Mouse (Mus musculus): Measurements from ENCODE around the gene Ddost. TPM values are rescaled to one million over a fixed set of nuclear protein-coding genes. Genes with fewer than 3 reads are reported as not detected.

Gene Ddost
- polyA plus RNA-seq, 1 experiment = 95.5 TPM

DNA sequence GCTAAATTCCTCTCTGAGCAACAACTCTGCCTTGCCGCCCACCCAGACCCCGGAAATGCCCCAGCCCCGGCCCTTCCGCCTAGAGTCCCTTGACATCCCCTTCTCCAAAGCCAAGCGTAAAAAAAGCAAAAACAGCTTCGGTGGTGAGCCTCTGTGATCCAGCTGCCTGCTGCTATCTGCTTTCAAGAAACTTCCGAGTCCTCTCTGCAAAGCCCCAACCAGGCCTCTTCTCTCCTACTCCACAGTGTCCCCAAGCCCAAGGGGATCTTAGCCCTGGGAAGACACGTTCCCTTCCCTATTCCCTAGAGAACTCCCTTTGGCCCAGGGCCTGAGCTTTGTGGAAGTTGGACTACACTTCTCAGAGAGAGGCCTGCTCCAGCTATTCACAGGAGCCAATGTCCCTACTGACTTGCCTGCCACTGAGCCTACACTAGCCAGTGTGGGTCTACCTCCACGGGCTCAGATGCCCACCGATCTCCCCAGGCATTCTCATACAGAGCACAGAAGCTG, 3.2 kb upstream of the Ddost start:
- TF ChIP-seq GATA1 (IDR thresholded peaks at IDR 0.05; ENCODE audit: low read length) = no peak

GRCm38 (mm10) chr4:138303011-138303410, 1.5 kb upstream of the Ddost start:
- TF ChIP-seq GATA1 (IDR thresholded peaks at IDR 0.05; ENCODE audit: low read length) = no peak

DNA sequence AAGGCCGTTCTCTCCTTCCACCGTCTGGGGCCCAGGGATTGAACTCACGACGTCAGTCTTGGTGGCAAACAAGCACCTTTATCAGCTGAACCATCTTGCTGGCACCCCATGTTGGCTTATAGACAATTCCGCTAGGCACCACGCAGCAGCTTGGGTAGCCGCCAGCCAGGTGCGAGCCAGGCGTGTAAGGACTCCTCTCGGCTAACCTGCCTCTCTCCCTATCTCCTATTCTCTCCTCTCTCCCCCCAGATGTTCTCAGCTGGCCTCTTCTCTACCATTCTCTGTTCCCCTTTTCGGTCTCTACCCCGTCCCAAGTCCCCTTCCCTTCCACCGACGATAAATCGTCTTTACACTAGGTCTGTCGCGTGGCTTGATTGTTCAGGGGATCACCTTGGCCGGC, 788 bp upstream of the Ddost start:
- TF ChIP-seq GATA1 (IDR thresholded peaks at IDR 0.05; ENCODE audit: low read length) = no peak

GRCm38 (mm10) chr4:138307025-138307424, 2.5 kb downstream of the Ddost start:
- TF ChIP-seq GATA1 (IDR thresholded peaks at IDR 0.05; ENCODE audit: low read length) = no peak

GRCm38 (mm10) chr4:138307739-138308138, 3.2 kb downstream of the Ddost start:
- TF ChIP-seq GATA1 (IDR thresholded peaks at IDR 0.05; ENCODE audit: low read length) = no peak

GRCm38 (mm10) chr4:138310311-138310910, 5.9 kb downstream of the Ddost start:
- TF ChIP-seq GATA1 (IDR thresholded peaks at IDR 0.05; ENCODE audit: low read length) = no peak

- TF ChIP-seq GATA1 (IDR thresholded peaks at IDR 0.05; ENCODE audit: low read length) = no peak
These were observed 7.1 kb downstream of the Ddost start for GRCm38 (mm10) chr4:138311595-138311994.

GRCm38 (mm10) chr4:138312105-138312504, 7.6 kb downstream of the Ddost start:
- TF ChIP-seq GATA1 (IDR thresholded peaks at IDR 0.05; ENCODE audit: low read length) = no peak

DNA sequence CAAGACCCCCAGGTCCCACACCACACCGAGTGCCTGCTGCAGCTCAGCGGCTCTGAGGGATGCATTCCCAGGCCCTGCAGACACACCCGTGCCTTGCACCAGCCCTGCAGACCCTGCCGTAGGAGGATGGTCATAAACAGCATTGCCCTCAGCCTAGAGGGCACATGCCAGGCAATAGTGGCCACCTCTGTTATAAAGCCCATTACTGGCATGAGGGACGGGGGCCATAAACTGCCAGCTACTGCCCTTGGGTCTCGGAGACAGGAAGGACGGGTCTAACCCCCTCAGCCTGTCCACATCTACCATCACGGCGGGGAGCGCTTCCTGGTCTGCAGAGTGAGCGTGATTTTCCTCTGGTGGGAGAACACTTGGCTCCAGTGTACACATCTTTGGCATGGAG, 8.5 kb downstream of the Ddost start:
- no peak for TF ChIP-seq GATA1 (IDR thresholded peaks at IDR 0.05; ENCODE audit: low read length)

DNA sequence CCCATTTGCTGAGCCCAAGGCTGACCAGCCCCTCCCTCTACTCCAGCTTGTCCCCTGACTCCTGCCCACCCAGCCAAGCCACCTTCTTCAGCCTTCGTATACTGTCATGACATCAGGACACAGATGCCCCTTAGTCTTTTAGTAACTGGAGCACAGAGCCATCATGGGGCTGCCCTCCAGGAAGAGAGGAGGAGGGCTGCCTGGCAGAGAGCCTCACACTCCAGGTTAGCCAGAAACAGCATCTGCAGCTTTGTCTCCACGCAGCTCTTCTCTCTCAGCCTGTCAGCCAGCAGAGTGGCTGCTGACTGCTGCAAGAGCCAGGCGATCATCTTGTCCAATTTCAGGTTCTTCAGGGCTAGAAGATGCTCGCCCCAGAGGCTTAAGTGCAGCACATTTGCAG, 9.3 kb downstream of the Ddost start:
- TF ChIP-seq GATA1 (IDR thresholded peaks at IDR 0.05; ENCODE audit: low read length) = no peak

DNA sequence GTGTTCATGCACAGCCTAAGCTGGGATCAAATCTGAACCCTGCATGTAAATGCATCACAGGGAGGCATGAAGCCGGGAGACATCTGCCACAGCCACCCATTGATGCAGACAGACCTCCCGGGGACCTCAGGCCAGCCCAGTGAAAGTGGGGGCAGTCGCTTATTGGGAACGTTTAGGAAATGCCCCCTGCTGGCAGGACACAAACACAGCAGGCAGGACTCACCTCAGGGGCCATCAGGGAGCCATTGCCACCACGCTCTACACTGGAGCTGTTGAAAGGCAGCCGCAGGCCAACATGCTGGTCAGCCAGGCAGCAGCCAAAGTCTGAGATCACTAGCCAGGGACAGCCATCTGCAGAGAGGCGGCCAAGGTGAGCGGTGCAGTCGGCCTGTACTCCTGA, 11.3 kb downstream of the Ddost start:
- no peak for TF ChIP-seq GATA1 (IDR thresholded peaks at IDR 0.05; ENCODE audit: low read length)

- no peak for TF ChIP-seq GATA1 (IDR thresholded peaks at IDR 0.05; ENCODE audit: low read length)
These were observed 11.8 kb downstream of the Ddost start for GRCm38 (mm10) chr4:138316369-138316768.

DNA sequence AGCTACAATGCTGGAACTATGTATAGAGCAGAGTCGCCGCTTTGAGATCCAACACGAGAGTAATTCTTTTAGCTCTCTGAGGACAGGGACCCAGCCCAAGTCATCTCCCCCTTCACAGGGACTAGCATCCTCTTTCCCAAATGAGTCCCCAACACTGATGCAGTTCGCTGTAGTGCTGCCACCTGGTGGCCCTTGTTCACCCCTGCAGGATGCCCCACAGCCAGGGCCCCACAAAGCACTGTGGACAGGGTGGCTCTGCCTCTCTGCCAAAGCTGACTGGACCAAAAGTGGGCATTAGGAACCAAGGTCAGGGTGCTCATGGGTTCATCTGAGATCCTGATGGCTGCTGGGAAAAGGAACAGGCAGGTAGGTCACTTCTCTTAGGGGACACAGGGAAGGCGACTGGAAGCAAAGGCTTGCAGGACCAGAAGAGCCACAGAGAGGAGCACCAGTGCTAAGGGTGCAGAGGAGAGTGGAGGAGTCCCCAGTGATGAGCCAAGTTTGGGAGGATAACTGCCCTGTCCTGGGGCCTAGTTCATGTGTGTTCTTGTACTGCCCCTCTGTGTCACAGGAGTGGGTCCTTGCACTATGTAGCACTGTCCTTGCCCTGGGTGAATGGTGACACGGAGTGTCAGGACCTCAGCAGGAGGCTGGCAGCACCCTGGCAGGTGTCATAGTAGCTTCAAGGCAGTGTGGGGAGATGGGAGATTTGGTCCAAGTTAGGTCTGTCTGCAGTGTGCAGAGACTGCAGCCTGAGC, 14.2 kb downstream of the Ddost start:
- no peak for TF ChIP-seq GATA1 (IDR thresholded peaks at IDR 0.05; ENCODE audit: low read length)

DNA sequence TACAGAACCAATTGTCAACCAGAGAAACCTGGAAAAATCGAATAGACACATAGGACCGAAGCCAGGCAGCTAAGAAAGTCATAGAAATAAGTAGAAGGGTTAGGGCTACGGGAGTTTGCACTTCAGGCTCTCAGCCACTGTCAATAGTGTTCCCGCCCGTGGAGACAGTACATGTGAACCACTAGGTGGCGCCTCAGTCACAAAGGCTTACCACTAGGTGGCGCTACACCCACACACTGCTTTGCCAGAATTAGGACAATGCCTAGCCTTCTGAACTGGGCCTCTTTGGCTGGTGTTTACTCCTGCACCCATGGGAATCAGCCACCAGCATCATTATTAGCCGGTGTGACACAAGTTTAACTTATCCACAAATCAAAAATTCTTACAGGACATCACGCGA, 15.0 kb downstream of the Ddost start:
- TF ChIP-seq GATA1 (IDR thresholded peaks at IDR 0.05; ENCODE audit: low read length) = no peak

- no peak for TF ChIP-seq GATA1 (IDR thresholded peaks at IDR 0.05; ENCODE audit: low read length)
These were observed 16.2 kb downstream of the Ddost start for GRCm38 (mm10) chr4:138320711-138321110.

- TF ChIP-seq GATA1 (IDR thresholded peaks at IDR 0.05; ENCODE audit: low read length) = no peak
These were observed 17.0 kb downstream of the Ddost start for GRCm38 (mm10) chr4:138321488-138321887.

- TF ChIP-seq GATA1 (IDR thresholded peaks at IDR 0.05; ENCODE audit: low read length) = no peak
These were observed 18.2 kb downstream of the Ddost start for GRCm38 (mm10) chr4:138322692-138323091.
